Mouse (Mus musculus): ENCODE data around the gene Sarnp.

Sarnp gene

GRCm38 (mm10) chr10:128817033-128817432 is at the start of gene Sarnp:
Sarnp (plus strand) TSS chr10:128817333.
- no peak for DNase-seq (ENCODE audit: low spot score)

GRCm38 (mm10) chr10:128772895-128773294 is 44.2 kb upstream of the Sarnp start:
- peak; percentile 10 for DNase-seq (ENCODE audit: low spot score)

- peak; percentile 32 for DNase-seq (ENCODE audit: low spot score)
Measured at GRCm38 (mm10) chr10:128773685-128774084, 43.4 kb upstream of the Sarnp start.

DNA sequence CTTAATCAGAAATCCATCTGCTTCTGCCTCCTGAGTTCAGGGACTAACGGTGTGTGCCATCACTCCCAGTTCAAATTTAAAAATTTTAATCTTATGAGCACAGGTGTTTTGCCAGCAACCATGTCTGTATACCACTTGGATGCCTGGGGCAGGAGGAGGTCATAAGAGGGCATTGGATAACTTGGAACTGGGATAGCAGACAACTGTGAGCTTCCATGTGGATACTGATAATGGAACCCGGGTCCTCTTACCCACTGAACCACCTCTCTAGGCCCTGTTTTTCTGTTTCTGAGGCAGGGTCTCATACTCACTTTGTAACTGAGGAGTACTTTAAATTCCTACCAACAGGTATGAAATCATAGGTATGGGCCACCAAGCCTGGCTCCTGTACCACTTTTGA is 38.7 kb upstream of the Sarnp start:
- DNase-seq (ENCODE audit: low spot score): no peak

GRCm38 (mm10) chr10:128779011-128779795 is 37.9 kb upstream of the Sarnp start:
- DNase-seq (ENCODE audit: low spot score): peak; percentile 84

DNA sequence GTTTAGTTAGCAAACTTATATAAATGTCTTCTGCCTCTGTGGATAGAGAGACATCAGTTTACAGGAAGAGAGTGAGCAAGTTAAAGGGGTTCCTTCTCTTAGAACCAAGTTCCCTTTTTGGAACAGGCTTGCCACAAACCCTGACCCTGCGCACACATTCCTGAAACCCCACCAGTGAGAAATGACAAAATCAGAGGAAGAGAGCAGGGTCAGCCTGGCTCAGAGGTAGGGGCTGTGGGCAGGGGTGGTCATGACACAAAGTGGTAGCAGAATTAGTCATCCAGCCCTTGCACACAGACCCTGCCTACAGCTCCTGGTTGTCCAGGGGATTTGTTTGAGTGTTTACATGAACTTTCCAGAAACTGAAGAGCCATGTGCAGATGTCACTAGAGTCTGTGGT is 36.9 kb upstream of the Sarnp start:
- DNase-seq (ENCODE audit: low spot score): no peak

- DNase-seq (ENCODE audit: low spot score): no peak
Measured at GRCm38 (mm10) chr10:128790398-128791124, 26.6 kb upstream of the Sarnp start, which contains the start of gene Mmp19. Mmp19 (plus strand) TSS chr10:128790910.

- DNase-seq (ENCODE audit: low spot score): no peak
Measured at GRCm38 (mm10) chr10:128792041-128792440, 25.1 kb upstream of the Sarnp start.

- no peak for DNase-seq (ENCODE audit: low spot score)
Measured at GRCm38 (mm10) chr10:128793258-128793657, 23.9 kb upstream of the Sarnp start.

- DNase-seq (ENCODE audit: low spot score): no peak
Measured at GRCm38 (mm10) chr10:128794391-128794790, 22.7 kb upstream of the Sarnp start.

DNA sequence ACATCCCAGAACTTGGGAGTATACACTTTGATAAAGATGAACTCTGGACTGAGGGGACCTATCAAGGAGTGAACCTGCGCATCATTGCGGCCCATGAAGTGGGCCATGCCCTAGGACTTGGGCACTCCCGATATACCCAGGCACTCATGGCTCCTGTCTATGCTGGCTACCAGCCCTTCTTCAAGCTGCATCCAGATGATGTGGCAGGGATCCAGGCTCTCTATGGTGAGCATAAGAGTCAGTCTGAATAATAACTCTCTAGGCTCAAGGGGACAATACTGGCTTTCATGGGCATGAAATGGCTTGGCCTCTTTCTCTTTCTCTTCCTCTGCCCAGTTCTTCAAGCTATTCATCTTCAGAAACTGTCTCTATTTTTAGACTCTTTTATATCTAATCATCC is 21.6 kb upstream of the Sarnp start:
- DNase-seq (ENCODE audit: low spot score): no peak

GRCm38 (mm10) chr10:128798676-128799075 is 18.5 kb upstream of the Sarnp start:
- DNase-seq (ENCODE audit: low spot score): no peak

- DNase-seq (ENCODE audit: low spot score): no peak
Measured at GRCm38 (mm10) chr10:128801981-128802495, 15.1 kb upstream of the Sarnp start.

GRCm38 (mm10) chr10:128802956-128803355 is 14.2 kb upstream of the Sarnp start:
- no peak for DNase-seq (ENCODE audit: low spot score)

DNA sequence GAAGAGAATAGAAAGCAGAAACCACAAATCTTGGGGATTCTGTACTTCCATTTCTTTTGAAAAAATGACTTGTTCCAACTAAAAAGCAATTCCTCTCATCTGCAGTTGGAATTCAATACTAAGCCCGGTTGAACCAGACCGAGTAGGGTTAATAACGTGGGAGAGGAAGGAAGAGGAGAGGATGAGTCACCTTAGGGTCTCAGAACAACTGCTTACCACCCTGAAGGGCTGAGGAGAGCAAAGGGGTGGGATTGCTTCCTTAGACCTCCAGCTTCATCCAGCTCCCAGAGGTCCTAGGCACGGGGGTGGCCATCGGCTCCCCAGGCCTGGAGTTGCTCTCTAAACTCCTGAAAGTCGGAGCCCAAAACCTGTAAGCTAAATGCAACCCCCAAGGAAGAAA is 13.8 kb upstream of the Sarnp start:
- no peak for DNase-seq (ENCODE audit: low spot score)

DNA sequence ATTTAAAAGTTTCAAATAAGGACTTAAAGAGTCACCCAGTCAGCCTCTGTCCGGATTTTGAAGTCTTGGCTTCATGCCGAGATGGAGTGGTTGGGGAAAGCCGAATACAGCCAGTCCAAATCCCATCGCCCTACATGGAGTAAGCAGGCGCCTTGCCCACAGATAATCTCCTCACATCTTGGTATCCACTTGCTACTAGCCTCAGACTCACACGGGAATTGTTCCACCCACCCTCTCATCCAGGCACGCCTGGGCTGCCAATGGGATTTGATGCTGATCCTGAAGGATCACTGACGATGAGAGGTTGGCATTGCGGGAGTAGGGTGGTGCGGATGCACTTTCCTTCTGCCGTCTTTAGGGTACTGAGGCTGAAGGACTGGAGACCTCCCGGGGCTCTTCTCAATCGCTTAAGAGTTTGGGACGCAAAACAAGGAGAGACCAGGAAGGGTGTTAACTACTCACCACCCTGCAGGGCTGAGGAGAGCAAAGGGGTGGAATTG is 13.3 kb upstream of the Sarnp start, which contains the start of gene Dnajc14:
TSS of gene Dnajc14 (plus strand) at position 292 of the 500 bp plus-strand sequence.
- peak; percentile 72 for DNase-seq (ENCODE audit: low spot score)

- peak; percentile 85 for DNase-seq (ENCODE audit: low spot score)
Measured at GRCm38 (mm10) chr10:128804271-128805091, 12.7 kb upstream of the Sarnp start, which contains the start of gene Tmem198b. Tmem198b (minus strand) TSS chr10:128804370.

DNA sequence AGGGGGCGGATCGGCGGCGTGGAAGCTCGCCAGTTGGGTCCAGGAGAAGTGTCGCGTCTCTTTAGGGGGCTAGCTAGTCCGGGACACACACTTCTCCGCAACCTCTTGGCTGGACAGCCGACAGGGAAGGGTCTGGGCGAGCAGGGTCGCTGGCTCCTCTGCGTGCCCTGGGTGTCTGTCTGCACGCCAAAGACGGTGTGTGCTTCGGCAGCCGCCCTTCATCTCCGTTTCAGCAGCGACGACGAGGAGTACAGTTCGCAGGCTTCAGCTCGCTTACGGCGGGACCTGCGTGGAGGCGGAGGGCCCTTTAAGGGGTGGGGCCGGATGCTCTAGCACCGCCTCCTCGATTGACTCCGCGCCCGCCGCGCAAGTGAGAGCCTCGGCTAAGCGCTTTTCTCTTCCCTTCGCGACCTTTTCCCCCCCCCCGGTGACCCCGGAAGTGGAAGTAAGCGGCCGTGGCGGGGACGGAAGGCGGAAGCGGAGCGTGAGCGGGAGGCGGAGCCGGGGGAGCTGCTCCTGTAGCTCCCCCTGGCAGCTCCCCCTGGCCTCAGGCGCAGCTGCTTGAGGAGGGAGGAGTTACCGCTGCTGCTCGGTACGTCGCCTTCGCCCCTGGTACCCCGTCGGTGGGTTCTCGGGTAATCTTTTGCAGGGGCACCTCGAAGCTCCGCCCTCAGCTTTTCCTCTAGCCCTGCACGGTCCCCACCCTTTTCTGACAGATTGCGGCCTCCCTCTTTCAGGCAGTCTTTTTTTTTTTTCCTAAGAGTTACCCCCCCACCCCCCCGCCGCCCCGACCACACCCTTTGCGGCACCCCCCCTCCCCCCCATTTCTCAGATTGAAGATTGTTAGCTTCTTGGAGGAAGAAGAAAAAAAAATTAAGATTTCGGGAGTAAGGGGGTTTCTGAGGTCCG is 11.8 kb upstream of the Sarnp start:
- peak; percentile 99 for DNase-seq (ENCODE audit: low spot score)

DNA sequence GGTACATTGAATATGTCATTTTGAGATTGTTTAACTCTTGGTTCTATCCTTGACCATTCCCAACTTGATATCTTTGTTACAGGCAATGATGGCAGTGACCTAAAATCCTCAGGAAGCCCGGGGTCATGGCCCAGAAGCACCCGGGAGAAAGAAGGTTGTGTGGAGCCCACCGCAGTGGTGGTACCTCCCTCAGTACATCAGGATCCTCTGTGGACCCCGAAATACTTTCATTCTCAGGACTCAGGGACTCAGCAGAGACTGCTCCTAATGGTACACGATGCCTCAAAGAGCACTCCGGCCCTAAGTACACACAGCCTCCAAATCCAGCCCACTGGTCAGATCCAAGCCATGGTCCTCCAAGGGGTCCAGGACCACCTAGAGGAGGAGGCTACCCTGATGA is 11.0 kb upstream of the Sarnp start:
- peak; percentile 13 for DNase-seq (ENCODE audit: low spot score)

DNA sequence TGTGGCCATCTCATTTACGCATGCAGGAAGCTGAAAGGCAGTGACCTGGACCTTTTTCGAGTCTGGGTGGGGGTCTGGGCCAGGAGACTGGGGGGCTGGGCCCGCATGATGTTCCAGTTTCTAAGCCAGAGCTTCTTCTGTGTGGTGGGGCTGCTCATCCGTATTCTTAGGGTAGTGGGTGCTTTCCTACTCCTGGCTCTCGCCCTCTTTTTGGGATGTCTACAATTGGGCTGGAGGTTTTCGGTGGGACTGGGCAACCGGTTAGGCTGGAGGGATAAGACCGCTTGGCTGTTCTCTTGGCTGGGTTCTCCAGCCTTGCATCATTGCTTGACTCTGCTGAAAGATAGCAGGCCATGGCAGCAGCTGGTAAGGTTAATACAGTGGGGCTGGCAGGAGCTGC is 10.1 kb upstream of the Sarnp start:
- DNase-seq (ENCODE audit: low spot score): no peak

- DNase-seq (ENCODE audit: low spot score): no peak
Measured at GRCm38 (mm10) chr10:128820217-128820616, 3.1 kb downstream of the Sarnp start.

All from embryo, embryonic 10.5 days (tissue).